Mouse (Mus musculus): Measurements from ENCODE around the gene Rec8. TPM values are rescaled to one million over a fixed set of nuclear protein-coding genes. Genes with fewer than 3 reads are reported as not detected.

The Rec8 gene
- polyA plus RNA-seq, 2 experiments = 2.4 to 8.9 TPM

DNA sequence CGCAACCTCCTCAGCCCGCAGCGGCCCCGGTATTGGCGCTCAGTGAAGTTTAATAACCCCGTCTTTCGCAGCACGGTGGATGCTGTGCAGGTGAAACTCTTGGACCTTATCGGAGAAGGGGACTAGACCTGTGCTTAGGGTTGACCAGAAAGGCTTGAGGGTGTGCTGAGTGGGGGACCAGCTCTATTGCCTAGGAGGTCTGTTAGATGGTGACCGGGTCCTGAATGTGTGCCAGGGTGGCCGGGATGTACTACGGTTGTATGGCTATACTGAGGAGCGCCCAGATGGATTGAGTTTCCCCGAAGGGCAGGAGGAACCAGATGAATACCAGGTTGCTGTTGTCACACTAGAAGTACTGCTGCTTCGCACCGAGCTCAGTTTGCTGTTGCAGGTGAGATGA, 25.6 kb upstream of the Rec8 start:
- H3K4me3 ChIP-seq (replicated peaks; ENCODE audit: low read length) = peak overlapping the region; percentile 91
- DNase-seq (ENCODE audit: low spot score) (no peak), ATAC-seq (ENCODE audit: low FRiP score, low read depth) (no peak)
- TF ChIP-seq POLR2A (IDR thresholded peaks at IDR 0.05; ENCODE audit: borderline replicate concordance, extremely low read depth, insufficient read depth, insufficient read length) = no peak
- peaks cover 15% of the 10 kb centered on the region for H3K4me1 ChIP-seq (ENCODE audit: control insufficient read depth, insufficient read depth, low read length)
- peak overlapping the region; percentile 85 for H3K4me2 ChIP-seq (replicated peaks; ENCODE audit: low read depth, low read length, severe bottlenecking)
- WGBS = 4% methylated on average over 16 of the region's 16 CpGs
- H3K36me3 ChIP-seq (ENCODE audit: control insufficient read depth, insufficient read depth, low read length) = peaks cover 53% of the 10 kb centered on the region
- H3K9ac ChIP-seq (ENCODE audit: low read depth, low read length, severe bottlenecking) = peak overlapping the region; percentile 74
- H3K27me3 ChIP-seq (ENCODE audit: control insufficient read depth, insufficient read depth, low read length) = no peaks in the 10 kb centered on the region
- H3K9me3 ChIP-seq (ENCODE audit: control insufficient read depth, low read length) = no peaks in the 10 kb centered on the region
- H3K27ac ChIP-seq (replicated peaks; ENCODE audit: low read depth, low read length) = no peak overlapping the region

DNA sequence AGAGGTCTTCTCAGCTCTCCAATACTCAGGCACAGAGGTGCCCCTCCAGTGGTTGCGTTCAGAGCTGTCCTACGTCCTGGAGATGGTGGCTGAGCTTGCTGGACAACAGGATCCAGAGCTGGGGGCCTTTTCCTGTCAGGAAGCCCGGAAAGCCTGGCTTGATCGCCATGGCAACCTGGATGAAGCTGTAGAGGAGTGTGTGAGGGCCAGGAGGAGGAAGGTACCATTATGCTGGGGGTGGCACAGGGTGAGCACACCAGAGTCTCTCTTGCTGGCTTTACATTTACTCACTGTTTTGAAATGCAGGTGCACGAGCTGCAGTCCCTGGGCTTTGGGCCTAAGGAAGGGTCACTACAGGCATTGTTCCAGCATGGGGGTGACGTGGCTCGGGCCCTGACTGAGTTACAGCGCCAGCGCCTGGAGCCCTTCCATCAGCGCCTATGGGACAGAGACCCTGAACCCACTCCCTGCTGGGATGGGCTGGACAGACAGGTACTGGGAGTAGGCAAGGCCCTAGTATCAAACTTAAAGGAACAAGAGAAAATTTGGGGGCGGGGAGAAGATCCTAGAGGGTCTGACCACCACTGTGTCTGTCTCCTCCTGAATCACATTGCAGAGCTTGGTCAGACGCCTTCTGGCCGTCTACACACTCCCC, 21.7 kb upstream of the Rec8 start:
- H3K9ac ChIP-seq (ENCODE audit: low read depth, low read length, severe bottlenecking) = no peak overlapping the region
- H3K27ac ChIP-seq (replicated peaks; ENCODE audit: low read depth, low read length) = no peak overlapping the region
- peaks cover 64% of the 10 kb centered on the region for H3K36me3 ChIP-seq (ENCODE audit: control insufficient read depth, insufficient read depth, low read length)
- H3K4me1 ChIP-seq (ENCODE audit: control insufficient read depth, insufficient read depth, low read length) = peaks cover 8% of the 10 kb centered on the region
- DNase-seq (ENCODE audit: low spot score) (no peak), ATAC-seq (ENCODE audit: low FRiP score, low read depth) (no peak)
- no peaks in the 10 kb centered on the region for H3K9me3 ChIP-seq (ENCODE audit: control insufficient read depth, low read length)
- H3K4me3 ChIP-seq (replicated peaks; ENCODE audit: low read length) = no peak overlapping the region
- no peaks in the 10 kb centered on the region for H3K27me3 ChIP-seq (ENCODE audit: control insufficient read depth, insufficient read depth, low read length)
- 74% methylated on average over 13 of the region's 13 CpGs for WGBS
- H3K4me2 ChIP-seq (replicated peaks; ENCODE audit: low read depth, low read length, severe bottlenecking) = no peak overlapping the region
- TF ChIP-seq POLR2A (IDR thresholded peaks at IDR 0.05; ENCODE audit: borderline replicate concordance, extremely low read depth, insufficient read depth, insufficient read length) = no peak

DNA sequence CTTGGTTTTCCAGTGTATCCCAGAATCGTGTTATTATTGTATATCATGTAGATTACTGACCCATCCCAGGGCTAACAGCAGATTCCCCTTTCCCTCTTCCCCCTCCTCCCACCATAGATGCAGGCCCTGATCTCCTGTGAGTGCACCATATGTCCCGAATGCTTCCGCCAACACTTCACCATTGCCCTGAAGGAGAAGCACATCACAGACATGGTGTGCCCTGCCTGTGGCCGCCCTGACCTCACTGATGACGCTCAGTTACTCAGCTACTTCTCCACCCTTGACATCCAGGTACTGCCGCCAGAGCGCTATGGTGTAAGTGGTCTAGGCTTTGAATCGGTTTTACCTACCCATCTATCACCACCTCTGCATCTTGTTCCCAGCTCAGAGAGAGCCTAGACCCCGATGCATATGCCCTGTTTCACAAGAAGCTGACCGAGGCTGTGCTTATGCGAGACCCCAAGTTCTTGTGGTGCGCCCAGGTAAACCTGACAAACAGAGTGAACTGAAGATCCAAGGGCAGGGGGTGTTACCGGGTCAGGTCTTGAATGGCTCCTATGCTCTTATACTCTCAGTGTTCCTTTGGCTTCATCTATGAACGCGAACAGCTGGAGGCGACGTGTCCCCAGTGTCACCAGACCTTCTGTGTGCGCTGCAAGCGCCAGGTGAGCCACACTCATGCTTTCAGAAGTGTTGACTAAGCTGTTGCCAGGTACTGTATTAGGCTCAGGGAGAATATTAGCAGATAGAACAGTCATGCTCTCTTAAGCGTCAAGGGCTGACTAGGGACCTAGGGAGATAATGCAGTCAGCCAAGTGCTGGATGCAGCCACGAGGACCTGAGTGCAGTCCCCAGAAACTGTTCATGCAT, 19.1 kb upstream of the Rec8 start:
- H3K9ac ChIP-seq (ENCODE audit: low read depth, low read length, severe bottlenecking) = no peak overlapping the region
- no peak overlapping the region for H3K27ac ChIP-seq (replicated peaks; ENCODE audit: low read depth, low read length)
- no peak overlapping the region for H3K4me2 ChIP-seq (replicated peaks; ENCODE audit: low read depth, low read length, severe bottlenecking)
- no peak for ATAC-seq (ENCODE audit: low FRiP score, low read depth)
- H3K9me3 ChIP-seq (ENCODE audit: control insufficient read depth, low read length) = no peaks in the 10 kb centered on the region
- DNase-seq (ENCODE audit: low spot score) = no peak
- H3K4me1 ChIP-seq (ENCODE audit: control insufficient read depth, insufficient read depth, low read length) = peaks cover 2% of the 10 kb centered on the region; the same call in 1 of the 2 replicates
- peaks cover 89% of the 10 kb centered on the region for H3K36me3 ChIP-seq (ENCODE audit: control insufficient read depth, insufficient read depth, low read length)
- WGBS = 95% methylated on average over 21 of the region's 21 CpGs
- H3K4me3 ChIP-seq (replicated peaks; ENCODE audit: low read length) = no peak overlapping the region
- TF ChIP-seq POLR2A (IDR thresholded peaks at IDR 0.05; ENCODE audit: borderline replicate concordance, extremely low read depth, insufficient read depth, insufficient read length) = no peak
- H3K27me3 ChIP-seq (ENCODE audit: control insufficient read depth, insufficient read depth, low read length) = no peaks in the 10 kb centered on the region

DNA sequence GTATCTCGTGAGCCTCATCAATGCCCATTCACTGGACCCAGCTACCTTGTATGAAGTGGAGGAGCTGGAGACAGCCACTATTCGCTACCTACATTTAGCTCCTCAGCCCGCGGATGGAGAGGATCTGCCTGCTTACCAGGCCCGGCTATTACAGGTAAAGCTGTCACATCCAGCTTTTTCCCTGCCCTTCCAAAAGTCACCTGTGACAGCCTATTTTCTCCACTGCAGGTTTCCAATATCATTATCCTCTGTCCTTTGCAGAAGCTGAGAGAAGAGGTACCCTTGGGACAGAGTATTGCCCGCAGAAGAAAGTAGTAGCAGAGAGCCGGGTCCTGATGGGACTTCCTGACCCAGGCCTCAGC, 14.6 kb upstream of the Rec8 start, which contains the start of gene Irf9:
Irf9 (plus strand) TSS at position 301 of the 362 bp plus-strand sequence.
- H3K27me3 ChIP-seq (ENCODE audit: control insufficient read depth, insufficient read depth, low read length) = no peaks in the 10 kb centered on the region
- no peak for DNase-seq (ENCODE audit: low spot score)
- no peak for TF ChIP-seq POLR2A (IDR thresholded peaks at IDR 0.05; ENCODE audit: borderline replicate concordance, extremely low read depth, insufficient read depth, insufficient read length)
- WGBS = 73% methylated on average over 7 of the region's 7 CpGs
- peak within 1 kb of the TSS; percentile 33 for H3K4me3 ChIP-seq (replicated peaks; ENCODE audit: low read length)
- H3K27ac ChIP-seq (replicated peaks; ENCODE audit: low read depth, low read length) = peak within 1 kb of the TSS; percentile 21; the same call in 1 of the 2 replicates
- H3K9ac ChIP-seq (ENCODE audit: low read depth, low read length, severe bottlenecking) = peak within 1 kb of the TSS; percentile 25; the same call in 1 of the 2 replicates
- H3K36me3 ChIP-seq (ENCODE audit: control insufficient read depth, insufficient read depth, low read length) = peaks cover 73% of the 10 kb centered on the region
- no peaks in the 10 kb centered on the region for H3K9me3 ChIP-seq (ENCODE audit: control insufficient read depth, low read length)
- H3K4me1 ChIP-seq (ENCODE audit: control insufficient read depth, insufficient read depth, low read length) = peaks cover 5% of the 10 kb centered on the region
- ATAC-seq (ENCODE audit: low FRiP score, low read depth) = no peak
- peak within 1 kb of the TSS; percentile 49 for H3K4me2 ChIP-seq (replicated peaks; ENCODE audit: low read depth, low read length, severe bottlenecking)
